Mouse (Mus musculus) ovary, postnatal 10 days (tissue): Measurements from ENCODE around the gene Erbb2.

Source experiments
- DNase-seq: peaks from one replicate; pipeline ENCODE4 v3.0.0; 2022; ENCODE audit warnings: low spot score

Erbb2 gene

DNA sequence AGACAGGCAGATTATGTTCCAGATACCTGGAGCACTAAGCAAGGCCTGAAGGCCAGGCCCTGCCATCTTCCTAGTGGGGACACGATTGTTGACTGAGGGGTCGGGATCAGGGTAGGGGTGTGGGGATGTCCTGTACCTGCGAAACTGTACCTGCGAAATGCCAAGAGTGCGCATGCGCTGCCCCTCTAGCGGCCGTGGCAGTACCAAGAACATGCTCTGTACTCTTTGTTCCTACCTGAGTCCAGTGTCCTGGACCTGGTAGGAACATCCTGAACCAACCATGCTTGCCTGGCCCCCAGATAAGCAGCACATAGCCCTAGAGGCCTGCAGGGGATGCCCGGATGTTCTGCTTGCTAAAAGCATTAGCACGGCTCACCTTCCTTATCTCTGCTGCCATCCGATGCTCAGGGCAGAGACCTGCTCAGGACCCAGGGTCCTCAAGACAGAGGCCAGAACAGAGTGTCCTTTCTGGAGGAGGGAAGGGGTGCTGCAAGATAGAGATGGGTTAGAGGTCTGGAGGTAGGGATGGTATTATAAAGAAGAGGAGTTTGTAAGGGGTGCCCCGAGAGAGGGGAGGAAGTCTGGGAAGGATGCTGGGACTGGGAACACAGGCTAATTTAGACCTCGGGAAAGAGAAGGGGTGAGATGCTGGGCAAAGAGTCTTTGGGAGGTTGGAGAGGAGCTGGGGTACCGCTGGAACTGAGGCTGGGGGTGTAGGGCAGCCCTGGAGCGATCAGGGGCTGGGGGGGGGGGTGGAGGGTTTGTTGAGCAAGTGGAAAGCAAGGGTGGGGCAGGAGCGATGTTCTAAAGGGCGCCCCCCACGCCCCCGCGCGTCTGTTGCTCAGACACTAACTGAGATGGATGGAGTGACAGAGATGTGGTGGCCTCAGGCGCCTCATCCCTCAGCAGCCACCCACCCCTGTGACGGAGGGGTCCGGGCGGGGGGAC, 26.4 kb upstream of the Erbb2 start, which contains the start of gene Pnmt:
Pnmt (plus strand) TSS at position 813 of the 948 bp plus-strand sequence.
- no peak for DNase-seq

- no peak for DNase-seq
Measured at GRCm38 (mm10) chr11:98386596-98386995, 25.7 kb upstream of the Erbb2 start.

GRCm38 (mm10) chr11:98387056-98387577, 25.2 kb upstream of the Erbb2 start:
- DNase-seq = no peak

- DNase-seq = no peak
Measured at GRCm38 (mm10) chr11:98388282-98388681, 24.0 kb upstream of the Erbb2 start.

DNA sequence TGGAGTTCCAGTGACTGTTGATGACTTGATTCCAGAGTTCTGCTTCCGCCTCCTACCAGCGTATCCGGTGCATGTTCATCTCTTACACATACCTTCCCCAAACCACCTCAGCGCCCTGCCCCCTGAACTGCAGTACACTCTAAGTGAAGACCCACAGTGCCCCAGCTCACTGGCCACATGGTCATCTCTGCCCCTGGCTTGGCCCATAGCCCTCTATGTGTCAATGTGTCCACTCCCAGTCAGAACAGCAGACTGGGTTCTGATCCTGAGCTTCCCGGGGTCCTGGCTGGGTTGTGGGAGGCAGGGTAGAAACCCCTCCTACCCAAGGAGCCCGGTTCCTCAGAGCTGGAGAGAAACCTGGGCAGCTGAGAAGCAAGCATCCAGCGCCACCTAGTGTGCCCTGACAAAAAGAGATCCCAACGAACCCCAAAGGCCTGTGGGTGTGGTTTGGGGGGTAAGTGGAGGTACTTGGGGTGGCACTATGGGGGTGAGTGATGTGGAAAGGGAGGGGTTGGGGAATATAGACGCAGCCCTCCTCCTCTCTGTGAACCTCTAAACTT, 23.0 kb upstream of the Erbb2 start:
- no peak for DNase-seq

GRCm38 (mm10) chr11:98390141-98390540, 22.1 kb upstream of the Erbb2 start:
- no peak for DNase-seq

- no peak for DNase-seq
Measured at GRCm38 (mm10) chr11:98392034-98392433, 20.2 kb upstream of the Erbb2 start.

DNA sequence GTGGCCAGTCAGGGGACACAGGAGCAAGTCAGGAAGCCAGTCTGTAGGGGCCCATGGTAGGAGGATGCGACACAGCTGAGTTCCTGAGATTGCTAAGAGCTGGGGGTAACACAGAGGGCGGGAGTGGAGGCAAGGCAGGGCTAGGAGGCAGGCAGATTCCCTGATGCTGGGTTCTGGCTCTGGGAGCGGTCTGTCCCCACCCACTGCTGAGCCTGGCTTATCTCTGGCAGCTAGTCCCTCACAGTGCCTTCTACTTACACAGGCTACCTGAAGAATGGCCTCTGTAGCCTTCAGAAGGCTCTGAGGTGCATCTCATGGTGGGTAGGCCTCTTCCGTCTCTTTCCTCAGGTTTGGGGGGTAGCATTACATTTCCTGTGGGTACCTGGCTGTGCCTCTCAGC, 19.6 kb upstream of the Erbb2 start:
- DNase-seq = no peak

- no peak for DNase-seq
Measured at GRCm38 (mm10) chr11:98393317-98393716, 19.0 kb upstream of the Erbb2 start.

- no peak for DNase-seq
Measured at GRCm38 (mm10) chr11:98394301-98394700, 18.0 kb upstream of the Erbb2 start.

DNA sequence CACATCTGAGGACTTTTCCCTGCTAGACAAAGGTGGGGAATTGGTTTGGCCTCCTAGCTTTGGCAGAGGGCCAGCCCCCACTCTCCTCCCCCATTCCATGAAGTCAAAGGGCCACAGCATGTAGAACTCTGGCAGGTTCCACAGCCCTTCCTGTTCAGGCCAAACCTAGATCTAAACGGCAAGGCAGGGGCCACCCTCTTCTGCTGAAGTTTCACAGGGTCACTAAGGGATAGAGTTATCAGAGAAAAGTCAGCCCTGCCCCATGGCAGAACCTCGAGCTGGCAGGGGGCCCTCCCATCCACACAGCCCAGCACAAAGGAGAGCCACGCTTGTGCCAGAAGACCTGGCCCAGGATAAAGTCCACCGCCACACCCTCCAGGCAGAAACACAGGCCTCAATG, 17.2 kb upstream of the Erbb2 start:
- no peak for DNase-seq

DNA sequence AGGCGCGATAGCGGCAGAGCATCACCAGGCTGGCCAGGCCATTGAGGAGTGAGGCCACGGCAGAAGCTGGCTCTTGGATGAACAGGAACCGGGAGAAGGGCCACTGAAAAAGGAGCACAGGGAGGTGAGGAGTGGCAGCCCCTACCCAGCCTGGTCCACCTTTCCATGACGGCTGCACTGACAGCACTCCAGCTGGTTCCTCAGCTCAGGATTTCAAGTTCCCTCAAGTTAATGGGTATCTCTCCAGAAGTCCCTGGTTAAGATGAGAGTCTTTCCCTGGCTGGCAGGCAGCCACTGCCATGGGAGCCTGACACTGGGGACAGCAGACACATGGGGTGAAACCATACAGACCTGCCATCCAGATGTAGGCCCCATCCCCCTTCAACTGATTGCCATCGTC, 14.3 kb upstream of the Erbb2 start:
- no peak for DNase-seq

GRCm38 (mm10) chr11:98400161-98400726, 12.0 kb upstream of the Erbb2 start, which contains the start of gene Pgap3:
Pgap3 (minus strand) TSS chr11:98400490.
- DNase-seq = peak; percentile 76

- no peak for DNase-seq
Measured at GRCm38 (mm10) chr11:98400816-98401215, 11.5 kb upstream of the Erbb2 start.

DNA sequence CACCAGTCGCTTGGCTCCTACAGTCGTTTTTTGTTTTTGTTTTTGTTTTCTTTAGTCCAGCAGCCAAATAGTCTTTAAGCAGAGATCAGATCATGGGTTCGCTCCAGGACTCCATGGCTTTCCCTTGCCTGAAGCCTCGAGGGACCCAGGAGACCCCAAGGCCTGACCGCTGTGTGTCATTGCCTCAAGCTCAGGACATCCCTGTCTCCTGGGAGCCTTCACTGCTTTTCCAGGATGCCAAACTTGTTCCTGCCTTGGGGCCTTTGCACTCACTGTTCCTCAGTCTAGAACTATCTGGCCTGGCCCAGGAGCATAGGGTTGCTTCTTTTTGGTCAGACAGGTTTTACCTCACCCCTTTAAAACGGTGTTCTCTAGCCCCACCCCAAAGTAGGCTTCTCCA, 5.6 kb upstream of the Erbb2 start:
- DNase-seq = no peak

GRCm38 (mm10) chr11:98408872-98409271, 3.4 kb upstream of the Erbb2 start:
- no peak for DNase-seq

- no peak for DNase-seq
Measured at GRCm38 (mm10) chr11:98409341-98409822, 2.9 kb upstream of the Erbb2 start.

DNA sequence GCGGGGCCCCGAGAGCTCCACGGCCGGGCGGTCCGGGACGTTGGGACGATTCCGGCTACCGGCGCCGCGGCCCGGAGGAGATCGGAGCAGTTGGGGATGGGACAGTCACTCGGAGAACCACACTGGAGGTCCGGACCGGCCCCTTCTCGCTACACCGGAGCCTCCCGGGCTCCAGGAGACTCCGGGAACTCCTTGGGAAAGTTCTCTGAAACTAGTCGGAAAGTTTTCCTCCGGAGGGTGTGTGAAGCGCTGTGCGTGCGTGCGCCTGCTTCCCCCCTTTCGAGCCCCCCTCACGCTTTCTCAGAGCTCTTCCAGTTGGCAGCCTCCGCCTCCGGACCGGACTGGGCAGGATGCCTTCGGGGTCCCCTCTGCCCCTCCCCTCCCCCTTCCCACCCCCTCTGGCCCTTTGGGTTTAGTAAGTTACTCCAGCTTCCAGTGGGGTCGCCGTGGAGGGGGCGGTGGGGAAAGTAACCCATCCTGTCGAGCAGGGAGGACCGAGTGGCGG, 579 bp downstream of the Erbb2 start:
- DNase-seq = no peak

DNA sequence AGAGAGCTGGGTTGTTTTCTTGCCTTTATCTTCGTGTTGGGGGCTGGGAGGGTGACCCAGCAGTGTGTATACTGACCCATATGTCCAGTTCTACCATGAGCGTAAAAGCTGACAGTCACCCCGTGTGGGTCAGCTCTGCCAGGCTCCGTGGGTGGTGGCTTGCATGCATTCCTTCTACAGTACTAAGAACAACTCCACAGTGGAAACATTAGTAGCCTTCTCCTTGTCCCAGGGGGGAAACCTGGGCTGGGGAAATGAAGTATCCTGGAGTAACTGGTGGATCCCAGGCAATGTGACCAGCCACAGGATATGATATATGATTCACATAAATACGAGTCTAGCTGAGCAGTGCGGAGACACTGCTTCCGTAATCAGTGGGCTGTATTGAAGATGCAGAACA, 1.5 kb downstream of the Erbb2 start:
- DNase-seq = no peak

- no peak for DNase-seq
Measured at GRCm38 (mm10) chr11:98414162-98414561, 1.9 kb downstream of the Erbb2 start.

DNA sequence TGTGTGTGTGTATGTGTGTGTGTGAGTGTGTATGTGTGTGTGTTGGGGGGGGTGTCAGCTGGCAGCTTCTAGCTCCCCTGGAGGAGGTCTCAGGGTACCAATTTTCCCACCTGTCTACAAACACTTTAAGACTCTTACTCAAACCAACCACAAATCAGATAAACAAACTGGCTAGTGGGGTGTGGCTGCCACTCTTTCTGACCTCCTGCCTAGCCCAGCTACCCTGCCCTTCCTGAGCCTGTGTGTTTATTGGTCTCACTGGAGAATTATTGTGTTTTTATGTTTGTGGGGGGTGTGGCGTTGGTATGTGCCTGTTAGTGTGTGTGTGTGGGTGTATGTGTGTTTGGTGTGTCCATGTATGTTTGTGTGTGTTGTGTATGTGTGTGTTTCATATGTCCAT, 4.8 kb downstream of the Erbb2 start:
- DNase-seq = no peak

- DNase-seq = no peak
Measured at GRCm38 (mm10) chr11:98418273-98418672, 6.0 kb downstream of the Erbb2 start.
